Mouse (Mus musculus): ENCODE measurements at regions not wholly inside any gene's neighbourhood (a gene's known extent, or its start where the extent isn't known, plus 50 kb on each side); places are given as distances from the start of the nearest gene placed in this dataset.

DNA sequence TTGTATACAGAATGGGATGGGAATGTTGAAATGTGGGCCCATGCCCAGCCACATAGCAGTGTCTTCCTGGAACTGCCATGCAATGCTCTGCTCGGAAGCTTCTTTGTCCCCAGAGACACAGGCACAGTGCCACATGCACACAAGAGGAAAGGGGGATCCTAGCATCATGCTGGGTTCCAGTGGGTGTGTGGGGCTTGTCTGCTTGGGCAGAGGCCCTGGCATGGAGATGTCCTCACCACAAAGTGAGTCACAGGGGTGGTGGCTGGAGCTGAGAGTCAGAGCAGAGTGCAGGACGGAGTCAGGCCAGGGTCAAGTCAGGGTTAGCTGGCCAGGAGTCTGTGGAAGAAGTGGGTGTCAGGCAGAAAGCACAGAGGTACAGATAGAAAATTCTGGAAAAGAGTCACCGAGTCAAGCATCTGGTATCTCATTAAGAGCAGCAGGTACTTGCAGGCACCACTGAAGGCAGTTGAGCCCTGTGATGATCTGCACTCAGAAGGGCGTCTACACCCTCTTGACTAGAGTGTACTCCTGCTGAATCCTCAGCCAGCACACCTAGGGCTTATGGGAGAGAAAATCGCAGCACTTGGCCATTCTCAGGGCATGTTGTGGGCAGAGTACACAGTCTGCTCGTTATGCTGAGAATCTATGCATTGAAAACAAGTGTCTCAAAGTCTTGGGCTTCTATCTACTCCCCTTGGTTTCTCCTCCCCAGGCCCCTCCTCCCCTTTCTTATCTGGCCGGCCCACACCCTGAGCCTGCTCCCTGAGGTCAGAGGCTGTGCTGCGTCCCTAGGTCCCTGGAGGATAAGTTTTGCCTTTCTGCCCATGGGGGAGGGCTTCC is 85.3 kb downstream of the Ackr3 start:
- no peak for DNase-seq (ENCODE audit: extremely low spot score in 1 of 2, low spot score in 1 of 2)

DNA sequence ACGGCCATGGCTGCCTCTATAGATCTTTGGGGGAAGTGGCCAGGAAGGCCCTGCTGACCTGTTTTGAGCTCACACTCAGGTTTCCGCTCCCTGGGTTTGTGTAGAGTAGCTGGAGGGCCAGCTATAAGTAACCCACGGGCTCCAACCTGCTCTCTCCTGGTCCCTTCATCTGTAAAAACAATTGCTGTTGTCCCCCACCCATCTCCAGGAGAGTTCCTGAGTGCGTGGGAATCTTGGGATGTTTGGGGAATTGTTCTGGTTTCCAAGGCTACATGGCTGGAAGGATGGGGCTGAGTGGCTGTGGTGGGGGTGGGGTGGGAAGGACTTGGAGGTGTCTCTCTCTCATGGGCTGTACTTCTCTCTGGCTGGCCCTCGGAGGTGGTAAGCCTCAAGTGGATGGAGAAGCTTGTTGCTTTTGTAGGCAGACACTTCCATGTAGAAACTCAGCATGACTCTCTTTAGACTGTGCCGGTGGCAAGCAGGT is 86.0 kb downstream of the Ackr3 start:
- DNase-seq (ENCODE audit: extremely low spot score in 1 of 2, low spot score in 1 of 2), result no peak

DNA sequence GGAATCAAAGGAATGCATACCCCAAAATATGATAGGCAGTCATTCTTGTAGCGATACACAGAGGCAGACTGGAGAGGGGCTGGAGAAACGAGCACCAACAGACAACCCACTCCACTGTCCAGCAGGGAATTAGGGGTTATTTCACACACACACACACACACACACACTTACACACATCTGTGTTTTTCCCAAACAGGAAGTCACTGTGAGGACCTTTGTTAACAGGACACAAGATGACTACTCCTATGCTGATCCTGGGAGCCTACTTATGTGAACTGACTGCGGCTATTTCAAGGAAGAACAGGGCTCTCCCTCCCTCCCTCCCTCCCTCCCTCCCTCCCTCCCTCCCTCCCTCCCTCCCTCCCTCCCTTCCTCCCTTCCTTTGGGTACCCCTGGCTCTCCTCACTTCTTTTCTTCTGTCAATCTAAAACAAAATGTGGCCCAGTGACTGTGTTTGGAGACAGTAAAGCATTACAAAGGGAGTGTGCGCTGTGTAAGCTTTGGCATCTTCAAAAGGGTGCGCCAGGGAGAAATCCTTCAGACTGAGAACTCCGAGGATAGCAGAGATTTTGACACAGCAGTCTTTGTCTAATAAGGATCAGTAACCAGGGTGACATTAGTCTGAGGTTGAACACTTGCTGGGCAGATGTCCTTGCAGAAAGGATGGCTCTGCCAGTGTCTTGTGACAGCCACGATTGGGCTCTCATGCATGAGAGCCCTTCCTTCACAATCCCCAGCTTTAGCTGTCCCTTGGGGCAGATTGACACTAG is 86.8 kb downstream of the Ackr3 start:
- DNase-seq (ENCODE audit: extremely low spot score in 1 of 2, low spot score in 1 of 2), result no peak

DNA sequence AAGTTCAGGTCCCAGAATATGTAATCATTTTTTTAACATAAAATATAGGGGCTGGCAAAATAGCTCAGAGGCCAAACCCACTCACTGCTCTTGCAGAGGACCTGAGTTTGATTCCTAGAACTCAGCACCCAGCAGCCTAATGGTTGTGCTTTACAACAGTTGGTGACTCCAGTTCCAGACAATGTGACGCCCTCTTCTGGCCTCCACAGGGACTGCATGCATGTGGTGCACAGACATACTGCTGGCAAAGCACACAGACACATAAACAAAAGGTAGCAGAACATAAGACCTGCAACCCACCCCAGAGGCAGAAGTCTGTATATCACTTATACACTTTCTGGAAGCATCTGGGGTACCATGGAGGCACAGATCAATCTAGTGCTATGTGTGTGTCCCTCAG is 87.5 kb downstream of the Ackr3 start:
- DNase-seq (ENCODE audit: extremely low spot score in 1 of 2, low spot score in 1 of 2), result no peak

DNA sequence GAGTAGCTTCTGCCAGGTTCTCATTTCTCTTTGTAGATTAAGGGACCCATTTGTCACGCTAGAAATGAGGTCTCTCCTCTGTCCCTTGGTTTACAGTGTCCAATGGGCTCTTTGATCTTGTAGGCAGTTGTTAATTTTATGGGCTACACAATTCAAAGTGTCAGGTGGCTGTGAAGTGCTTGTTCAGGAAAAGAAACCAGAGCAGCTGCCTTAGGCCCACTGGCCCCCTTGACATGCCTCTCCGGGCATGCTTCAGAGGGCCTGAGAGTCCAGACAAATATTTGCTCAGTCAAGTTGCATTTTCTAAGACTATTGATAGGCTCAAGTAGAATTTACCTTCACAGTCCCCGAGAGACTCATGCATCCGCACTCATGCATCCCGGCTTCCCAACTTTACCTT is 94.0 kb downstream of the Ackr3 start:
- no peak for DNase-seq (ENCODE audit: extremely low spot score in 1 of 2, low spot score in 1 of 2)

DNA sequence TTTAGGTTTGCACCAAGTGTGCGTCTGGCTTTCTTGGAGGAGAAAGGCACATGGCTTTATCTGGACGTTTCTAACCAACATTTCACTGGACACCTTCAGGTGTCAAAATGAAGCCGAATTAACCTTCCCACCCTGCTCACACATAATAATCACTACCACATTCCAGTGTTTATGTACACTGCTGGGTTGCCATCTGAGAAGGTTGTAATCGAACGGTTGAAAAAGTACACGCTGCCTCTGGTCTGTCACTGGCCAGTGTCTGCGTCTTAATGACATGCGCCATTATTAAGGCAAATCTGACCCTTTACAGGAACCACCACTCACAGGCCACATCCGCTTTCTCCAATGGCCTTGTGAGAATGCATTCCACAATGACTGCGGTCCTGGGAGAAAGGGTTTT is 96.4 kb downstream of the Ackr3 start:
- no peak for DNase-seq (ENCODE audit: extremely low spot score in 1 of 2, low spot score in 1 of 2)

DNA sequence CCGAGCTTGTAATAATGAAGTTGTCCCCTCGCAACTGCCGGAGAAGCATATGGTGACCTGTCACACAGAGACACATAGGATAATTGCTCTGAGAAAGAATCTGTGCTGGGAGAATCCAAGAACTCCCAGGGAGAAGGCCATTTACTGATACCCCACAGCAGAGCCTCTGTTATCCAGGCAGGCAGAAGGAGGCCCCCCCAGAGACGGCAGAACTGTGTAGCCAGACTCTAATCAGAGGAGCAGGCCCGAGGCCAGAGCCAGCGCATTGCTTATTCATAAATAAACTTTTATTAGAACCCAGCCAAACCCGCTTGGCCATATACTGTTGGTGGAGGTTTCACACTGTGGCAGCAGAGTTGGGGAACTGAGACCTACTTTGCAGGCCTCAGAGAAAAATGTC is 100.6 kb downstream of the Ackr3 start:
- no peak for DNase-seq (ENCODE audit: extremely low spot score in 1 of 2, low spot score in 1 of 2)

DNA sequence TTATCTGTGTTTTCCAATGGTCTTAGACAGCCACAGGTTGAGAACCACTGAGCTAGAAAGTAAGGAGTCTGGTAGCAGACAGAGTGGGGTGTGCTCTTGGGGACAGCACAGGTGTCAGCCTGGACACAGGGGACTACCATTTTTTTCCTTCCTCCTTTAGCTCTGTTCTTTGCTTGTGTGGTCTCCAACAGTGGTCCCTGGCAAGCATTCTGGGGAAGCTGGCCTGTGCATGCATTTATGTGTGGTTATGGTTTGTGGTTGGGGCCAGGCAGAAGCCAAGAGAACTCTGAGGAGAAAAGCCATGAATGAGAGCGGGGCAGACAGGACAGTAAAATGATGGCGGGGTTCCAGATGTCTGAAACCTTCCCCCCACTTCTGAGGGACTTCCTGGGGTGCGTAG is 107.2 kb downstream of the Ackr3 start:
- no peak for DNase-seq (ENCODE audit: extremely low spot score in 1 of 2, low spot score in 1 of 2)

DNA sequence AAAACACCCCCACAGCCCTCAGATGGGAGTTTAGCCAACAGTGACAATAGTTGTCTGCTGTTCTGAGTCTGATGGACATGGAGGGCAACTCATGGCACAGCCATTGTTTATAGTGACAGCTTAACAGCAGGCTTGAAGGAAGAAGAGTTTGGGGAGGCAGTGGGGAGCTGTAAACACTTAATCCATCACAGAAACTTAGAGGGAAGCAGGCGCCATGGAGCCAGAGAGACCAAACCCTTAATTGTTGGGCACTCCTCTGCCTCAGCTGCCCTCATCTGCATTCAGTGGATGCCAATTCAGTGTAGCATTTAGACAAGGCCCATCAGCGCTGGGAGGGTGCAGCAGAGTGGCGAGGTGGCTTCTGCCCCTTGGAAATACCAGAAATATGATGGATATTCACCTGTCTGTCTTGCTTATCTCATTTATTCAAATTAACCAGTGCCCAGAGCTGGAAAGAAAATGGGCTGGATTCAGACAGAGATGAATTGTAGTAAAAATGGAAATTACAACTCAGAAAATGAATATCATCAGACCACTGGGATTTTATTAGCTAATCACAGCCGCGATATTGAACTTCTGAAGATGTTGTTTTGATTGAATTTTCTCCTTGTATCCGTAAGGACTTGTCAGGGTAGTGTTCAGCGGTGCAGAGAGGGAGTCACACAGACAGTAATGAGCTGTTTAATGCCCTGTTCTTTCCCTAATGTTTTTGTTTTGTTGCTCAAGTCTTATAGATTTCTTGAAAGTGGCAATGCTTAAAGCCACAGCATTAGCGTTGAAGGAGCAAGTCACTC is 108.1 kb downstream of the Ackr3 start:
- DNase-seq (ENCODE audit: extremely low spot score in 1 of 2, low spot score in 1 of 2), result no peak

DNA sequence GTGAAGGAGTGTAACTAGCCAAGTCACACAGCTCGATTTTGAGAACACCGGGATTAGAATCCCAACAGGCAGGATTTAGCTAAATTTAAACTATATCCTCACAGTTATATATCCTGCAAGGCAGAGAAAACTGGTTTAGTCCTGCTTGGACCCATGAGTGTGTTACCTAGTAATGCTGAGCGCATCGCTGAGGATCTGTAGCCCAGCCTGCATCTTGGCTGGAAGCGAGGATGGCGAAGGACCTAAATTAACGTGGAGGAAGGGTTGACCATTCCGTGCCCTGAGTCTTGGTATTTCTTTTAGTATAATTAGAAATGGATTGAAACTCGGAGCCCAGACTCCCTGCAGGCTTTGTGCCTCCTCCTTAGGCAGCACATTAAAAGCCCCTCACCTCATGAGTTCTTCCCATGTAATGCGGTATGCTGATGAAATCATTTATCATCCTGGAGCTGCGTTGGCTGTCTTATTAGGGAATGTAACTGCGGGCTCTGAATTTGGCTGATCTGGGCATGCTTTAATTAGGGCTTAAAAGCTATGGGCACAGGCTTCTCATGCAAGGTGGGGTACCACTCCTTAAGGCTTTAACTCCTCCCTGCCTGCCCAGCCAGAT is 110.1 kb downstream of the Ackr3 start:
- no peak for DNase-seq (ENCODE audit: extremely low spot score in 1 of 2, low spot score in 1 of 2)

DNA sequence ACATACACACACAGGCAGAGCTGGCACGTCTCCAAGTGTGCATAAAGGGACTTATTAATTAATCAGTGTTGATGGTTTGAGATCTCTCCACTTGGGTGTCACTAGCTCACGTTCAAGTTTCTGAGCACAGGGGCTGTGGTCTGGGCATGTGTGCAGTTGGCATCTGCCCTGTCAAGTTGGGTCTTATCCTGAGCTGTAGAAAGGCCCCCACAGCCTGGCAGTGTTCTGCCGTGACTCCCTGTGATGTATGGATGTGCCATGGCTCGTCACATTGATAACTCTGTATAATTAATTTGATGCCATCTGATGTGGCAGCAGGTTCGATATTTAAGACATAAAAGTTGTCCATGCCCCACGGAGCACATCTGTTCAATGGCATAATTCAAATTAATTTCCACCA is 114.1 kb downstream of the Ackr3 start:
- no peak for DNase-seq (ENCODE audit: extremely low spot score in 1 of 2, low spot score in 1 of 2)

DNA sequence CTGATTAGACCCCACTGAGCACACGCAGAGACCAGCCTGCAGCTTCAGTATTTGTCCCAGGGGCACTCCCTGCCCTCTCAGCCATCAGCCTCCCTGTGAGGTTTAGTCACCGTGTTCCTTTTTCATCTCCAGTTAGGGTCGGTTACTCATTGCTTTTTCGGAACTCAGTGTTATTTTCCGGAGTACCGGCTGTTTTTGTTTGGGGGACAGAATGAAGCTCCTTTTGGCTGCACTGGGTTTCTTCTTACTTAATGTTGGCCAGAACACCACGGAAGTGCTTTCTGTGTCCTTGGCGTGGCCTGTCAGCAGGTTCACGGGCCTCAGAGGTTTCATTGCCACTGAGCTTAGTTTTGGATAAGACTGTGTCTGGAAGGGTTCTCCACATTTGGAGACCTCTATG is 114.7 kb downstream of the Ackr3 start:
- DNase-seq (ENCODE audit: extremely low spot score in 1 of 2, low spot score in 1 of 2), result no peak

DNA sequence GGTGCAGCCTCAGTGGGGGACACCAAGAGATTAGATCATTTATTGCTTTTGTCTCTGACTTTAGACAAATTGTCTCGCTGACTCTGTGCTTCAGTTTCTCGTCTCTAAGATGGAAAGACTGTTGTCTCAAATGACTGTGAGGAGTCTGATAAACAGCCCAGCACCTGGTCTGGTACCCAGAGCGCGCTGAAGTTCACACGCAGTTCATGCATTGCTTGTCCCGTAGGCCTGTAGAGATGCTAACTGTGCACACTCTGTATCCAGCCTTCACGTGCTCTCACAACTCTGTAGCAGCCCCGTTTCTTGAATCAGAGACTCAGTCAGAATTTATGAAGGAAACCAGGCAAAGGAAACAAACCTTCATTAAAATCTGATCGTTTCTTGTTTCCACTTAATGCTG is 116.7 kb downstream of the Ackr3 start:
- DNase-seq (ENCODE audit: extremely low spot score in 1 of 2, low spot score in 1 of 2), result no peak

DNA sequence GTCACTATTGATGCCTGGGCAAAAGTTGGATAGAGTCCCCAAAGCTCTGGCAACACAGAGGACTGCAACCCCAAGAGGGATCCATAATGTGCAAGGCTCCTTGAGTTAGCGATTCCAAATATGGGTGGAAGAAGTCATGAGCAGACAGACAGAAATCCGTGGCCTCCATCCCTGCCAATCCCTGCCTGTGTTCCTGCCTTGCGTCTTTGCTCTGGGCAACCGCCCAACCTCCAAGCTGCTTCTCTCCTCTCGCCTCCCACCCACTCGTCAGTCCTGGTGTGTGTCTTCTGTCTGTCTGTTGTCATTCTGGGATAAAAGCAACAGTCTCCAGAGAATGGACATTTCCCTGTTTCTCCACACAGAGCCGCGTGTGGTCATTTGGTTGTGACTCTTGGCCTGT is 117.7 kb downstream of the Ackr3 start:
- DNase-seq (ENCODE audit: extremely low spot score in 1 of 2, low spot score in 1 of 2), result peak in 1 of 2 experiments; percentile 17

DNA sequence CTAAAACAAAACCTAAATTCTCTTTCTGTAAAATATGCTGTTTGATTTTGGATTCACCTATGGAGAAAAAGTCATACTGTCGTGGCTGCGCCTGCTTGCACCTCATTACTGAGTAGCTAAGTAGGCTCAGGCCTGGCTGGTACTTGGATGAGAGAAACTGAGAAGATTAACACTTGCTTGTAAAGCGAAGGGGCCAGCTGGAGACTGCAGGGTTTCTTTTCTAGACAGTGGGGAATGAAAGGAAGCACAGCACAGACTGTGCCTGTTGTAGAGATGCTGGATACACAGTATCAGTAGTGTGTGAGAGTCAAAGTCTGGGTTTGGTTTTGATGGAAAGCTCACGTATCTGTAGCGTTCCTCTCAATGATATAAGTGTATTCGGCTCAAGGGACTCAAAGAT is 123.5 kb downstream of the Ackr3 start:
- DNase-seq (ENCODE audit: extremely low spot score in 1 of 2, low spot score in 1 of 2), result no peak

DNA sequence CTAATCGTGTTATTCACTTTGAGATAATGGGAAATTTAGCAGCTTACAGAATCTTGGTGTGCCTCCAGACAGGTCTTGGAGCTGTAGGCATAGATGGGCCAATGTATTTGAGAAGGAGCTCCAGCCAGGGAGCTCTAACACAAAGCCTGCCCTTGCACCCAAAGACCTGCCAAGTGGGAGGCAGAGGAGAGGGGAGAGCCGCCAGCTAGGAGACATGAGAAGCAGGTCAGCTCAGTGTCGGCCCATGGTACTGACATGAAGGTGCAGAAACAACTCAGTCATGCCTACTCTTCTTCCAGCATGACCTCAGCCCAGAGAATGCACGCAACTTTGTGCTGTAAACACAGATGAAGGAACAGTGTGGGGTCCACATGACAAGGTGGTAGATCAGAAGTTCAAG is 128.8 kb downstream of the Ackr3 start:
- no peak for DNase-seq (ENCODE audit: extremely low spot score in 1 of 2, low spot score in 1 of 2)

DNA sequence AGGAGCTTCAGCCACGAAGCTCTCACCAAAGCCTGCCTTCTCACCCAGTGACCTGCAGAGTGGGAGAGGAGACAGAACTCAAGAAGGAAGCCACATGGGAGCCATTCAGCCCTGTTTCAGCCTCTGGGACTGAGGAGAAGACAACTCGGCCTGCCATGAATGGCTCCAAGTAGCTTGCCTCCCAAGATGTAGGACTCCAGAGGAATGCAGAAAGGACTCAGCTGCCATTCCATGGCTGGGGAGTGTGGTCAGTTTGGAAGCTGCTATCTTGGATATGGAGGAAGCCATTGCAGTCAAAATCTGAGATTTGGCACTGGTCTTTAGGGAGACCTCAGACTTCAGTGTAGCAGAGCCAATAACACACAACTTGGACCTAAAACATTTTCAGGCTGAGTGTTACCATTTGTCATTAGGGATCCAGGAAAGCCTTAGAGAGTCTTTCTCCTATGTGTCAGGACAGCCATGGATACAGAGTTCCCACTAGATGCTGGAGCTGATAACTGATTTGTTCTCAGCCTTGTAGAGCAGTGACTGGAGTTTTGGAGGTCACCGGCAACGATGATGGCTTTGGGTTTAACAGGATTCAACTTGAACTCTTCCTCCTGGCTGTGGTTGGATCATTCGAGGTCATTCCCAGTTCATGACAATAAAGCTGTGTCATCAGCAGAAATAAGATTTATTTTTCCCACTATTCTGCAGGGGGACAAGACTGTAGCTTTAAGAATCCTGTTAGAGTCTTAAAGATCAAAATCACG is 130.1 kb downstream of the Ackr3 start:
- no peak for DNase-seq (ENCODE audit: extremely low spot score in 1 of 2, low spot score in 1 of 2)

DNA sequence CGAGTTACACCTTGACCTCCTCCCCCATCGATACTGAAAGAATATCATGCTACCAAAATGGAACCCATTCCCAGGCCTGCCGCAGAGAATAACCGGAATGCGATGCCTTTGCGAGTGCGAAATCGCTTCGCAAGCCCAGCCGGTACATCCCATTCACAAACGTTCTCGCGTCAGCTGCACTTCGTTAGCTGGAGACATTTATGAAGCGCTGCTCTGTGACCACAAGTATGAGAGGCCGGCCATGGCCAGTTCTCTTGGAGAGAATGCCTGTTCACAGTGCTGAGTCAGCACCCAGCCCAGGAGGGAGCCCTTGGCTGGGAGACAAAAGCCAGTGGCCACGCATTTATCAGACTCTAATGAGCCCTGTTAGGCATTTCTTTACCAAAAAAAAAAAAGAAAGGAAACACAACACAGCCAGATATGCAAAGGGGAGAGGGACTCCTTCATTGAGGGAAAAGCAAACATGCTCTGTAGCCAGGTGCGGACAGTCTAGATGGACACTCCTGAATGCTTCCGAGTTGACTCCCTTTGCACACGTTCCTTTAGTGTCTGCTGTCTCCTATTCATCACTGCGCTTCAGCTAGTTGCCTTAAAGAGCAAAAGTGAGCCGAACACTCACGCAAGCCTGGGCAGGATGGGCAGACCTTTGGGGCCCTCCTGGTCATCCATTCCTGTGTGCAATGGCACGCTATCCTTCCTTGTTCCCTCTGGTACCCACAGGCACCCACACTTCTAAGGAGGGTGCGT is 131.4 kb downstream of the Ackr3 start:
- no peak for DNase-seq (ENCODE audit: extremely low spot score in 1 of 2, low spot score in 1 of 2)

DNA sequence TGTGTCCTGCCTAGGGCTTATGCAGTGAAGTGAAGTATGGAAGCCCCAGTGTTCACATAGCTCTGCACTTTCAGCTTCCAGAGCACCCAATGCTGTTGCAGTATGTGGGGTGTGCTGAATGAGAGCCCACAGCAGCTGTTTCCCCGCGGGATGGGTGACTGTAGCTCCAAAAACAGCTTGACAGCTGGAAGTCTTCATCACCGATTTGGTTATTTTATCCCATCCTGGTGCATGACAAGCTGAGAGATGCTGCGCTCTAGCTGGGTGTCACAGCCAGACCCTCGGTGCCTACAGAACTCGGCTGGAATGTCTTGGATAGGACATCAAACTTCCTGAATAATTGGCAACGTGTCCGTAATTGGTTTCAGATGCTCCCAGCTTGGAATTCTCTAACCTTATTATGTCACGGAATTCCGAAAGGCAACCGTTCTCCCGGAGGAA is 134.1 kb downstream of the Ackr3 start:
- no peak for DNase-seq (ENCODE audit: extremely low spot score in 1 of 2, low spot score in 1 of 2)
